Mouse (Mus musculus) adrenal gland, postnatal 14 days (tissue): ENCODE measurements around the gene Mrpl22. TPM values are rescaled to one million over a fixed set of nuclear protein-coding genes. Genes with fewer than 3 reads are reported as not detected.
A peak's percentile ranks its signal among the peaks of the same experiment; 100 is the strongest.
"Not testable (repeated sequence)": the region's sequence is repeated elsewhere in the genome, so short reads cannot be mapped to it uniquely, and the experiment has no call there.

Experiments used
- DNase-seq: peaks from one replicate; pipeline ENCODE4 v3.0.0; 2021; ENCODE audit warnings: mixed read lengths
- long read RNA-seq, 2 experiments: library from polyadenylated mRNA; stranded (forward); transcript quantifications; one replicate each; pipeline ENCODE4 v2.0.0; 2021
- total RNA-seq: library from RNA; stranded (reverse); gene quantifications from 2 replicates; pipeline ENCODE4 v1.2.3, GENCODE M21; 2021

The Mrpl22 gene
- 74.6 and 77.2 TPM in 2 replicates for total RNA-seq
- long read RNA-seq, experiment 1, transcript Mrpl22-201 (7 exons, 722 nt) = major isoform, 56 of 62 reads
- long read RNA-seq, experiment 1, partial matches to known transcripts = 2 of 62 reads
- long read RNA-seq, experiment 1, other reads (novel, unspliced or antisense) = 3 of 62 reads
- long read RNA-seq, experiment 2, transcript Mrpl22-201 (7 exons, 722 nt) = major isoform, 54 of 58 reads
- long read RNA-seq, experiment 2, partial matches to known transcripts = 2 of 58 reads
- long read RNA-seq, experiment 2, other reads (novel, unspliced or antisense) = 2 of 58 reads

DNA sequence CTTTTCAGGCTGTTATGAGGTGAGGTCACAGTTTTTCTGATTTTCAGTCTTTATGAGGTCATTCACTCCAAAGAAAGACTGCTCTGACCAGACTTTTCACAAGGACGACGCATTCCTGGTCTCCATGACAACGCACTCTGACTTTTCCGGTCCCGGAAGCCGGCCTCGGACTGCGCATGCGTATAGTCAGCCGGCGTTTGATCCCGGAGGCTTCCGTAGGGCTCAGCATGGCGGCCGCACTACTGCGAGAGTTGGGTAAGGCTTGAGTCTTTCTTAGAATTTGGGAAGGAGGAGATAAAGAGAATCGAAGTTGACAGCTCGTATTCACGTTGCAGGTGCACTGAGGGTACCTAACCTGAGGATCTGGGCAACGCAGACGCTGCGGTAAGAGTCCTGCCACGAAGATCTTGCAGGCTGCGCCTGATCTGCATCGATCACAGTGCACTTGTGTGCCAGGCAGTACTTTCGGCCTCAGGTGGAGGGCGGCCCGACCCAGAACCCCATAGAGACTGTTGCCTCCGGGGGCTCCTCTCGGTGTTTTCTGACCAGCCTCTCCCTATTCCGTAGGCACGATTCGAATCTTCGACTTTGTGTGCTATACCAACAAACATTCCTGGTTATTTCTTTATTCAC lies at the start of gene Mrpl22:
Gene Mrpl22 (plus strand): TSS at position 203 of the 633 bp plus-strand sequence.
- DNase-seq = peak; percentile 98

DNA sequence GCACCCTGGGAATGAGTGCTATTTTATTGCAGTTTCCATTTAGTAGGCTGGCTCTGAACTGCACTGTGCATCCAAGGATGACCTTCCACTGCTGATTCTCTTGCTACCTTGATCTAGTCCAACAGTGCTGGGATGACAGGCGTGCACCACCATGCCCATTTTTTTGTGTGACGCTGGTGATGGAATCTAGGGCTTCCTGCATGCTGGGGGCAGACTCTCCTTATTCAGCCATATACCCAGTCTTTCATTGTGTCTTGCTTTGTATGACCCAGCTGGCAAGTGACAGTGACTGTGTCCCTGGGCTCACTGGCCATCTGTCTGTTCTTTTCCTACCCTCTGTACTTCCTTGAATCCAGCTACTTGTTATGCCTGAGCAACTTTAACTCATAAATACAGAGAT lies 47.8 kb upstream of the Mrpl22 start:
- DNase-seq = no peak

DNA sequence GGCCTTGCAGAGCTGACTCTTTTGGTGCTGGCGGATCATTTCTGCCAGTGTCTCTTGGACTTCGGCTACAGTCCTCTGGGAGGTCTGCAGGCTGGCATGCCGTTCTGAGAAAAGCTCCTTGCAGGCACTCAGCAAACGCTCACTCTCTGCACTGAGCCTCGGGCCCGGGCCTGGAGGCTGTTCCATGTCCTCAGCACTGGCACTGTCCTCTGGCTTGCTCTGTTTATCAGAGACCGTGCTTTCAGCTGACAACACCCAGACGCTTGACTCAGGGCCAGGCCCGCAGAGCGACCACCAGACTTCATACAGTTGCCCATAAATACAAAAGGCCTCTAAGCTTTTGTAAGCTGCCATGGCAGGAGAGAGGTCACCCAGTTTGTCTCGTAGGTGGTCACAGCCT lies 46.4 kb upstream of the Mrpl22 start:
- DNase-seq = peak; percentile 27

DNA sequence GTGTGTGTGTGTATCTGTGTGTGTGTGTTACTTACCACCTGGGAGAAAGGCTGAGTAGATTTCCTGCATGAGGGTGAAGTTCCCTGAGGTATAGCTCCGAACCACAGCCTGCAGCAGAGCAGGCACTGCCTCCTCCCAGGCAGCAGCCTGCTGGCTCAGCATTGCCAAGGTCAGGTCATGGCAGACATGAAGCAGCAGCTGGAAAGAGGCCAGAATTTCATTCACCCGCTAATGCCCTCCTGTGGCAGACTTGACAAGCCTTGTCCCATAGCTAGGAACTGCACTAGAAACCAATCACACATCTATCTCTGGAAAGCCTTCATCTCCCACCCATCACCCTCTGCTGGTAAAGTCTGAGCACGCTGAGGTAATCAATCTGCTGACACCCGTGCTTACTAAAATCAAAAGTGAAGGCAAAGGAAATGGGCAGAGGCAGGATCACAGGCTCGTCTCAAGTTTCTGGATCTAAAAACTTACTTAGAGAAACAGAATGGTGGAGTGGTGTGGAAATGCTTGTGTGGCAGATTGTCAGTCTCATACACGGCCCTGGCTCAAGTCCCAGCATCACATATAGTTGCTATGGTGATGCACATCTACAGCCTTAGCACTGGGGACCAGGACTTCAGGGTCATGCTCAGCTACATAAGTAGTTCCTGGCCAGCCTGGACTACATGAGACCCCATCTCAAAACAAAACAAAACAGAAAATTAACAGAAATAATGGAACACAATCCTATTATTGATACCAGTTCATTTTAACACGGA lies 44.9 kb upstream of the Mrpl22 start:
- peak; percentile 92 for DNase-seq

DNA sequence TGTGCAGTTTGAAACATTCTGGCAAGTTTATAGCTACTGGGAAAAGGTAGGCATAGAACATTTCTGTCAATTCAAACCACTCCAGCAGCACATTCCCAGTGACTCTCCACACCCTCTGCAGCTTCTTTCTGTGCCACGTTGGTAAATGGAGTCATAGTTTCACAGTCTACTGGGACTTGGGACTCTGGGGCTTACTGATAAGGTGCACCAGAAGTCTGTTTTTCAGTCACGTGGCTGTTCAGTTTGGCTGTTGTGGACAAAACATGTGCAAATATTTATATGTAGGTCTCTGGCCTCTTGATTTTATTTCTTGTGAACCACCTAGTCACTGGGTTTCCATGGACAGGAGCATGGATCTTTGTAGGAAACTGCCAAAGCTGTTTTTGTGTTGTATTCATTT lies 43.9 kb upstream of the Mrpl22 start:
- DNase-seq = no peak

DNA sequence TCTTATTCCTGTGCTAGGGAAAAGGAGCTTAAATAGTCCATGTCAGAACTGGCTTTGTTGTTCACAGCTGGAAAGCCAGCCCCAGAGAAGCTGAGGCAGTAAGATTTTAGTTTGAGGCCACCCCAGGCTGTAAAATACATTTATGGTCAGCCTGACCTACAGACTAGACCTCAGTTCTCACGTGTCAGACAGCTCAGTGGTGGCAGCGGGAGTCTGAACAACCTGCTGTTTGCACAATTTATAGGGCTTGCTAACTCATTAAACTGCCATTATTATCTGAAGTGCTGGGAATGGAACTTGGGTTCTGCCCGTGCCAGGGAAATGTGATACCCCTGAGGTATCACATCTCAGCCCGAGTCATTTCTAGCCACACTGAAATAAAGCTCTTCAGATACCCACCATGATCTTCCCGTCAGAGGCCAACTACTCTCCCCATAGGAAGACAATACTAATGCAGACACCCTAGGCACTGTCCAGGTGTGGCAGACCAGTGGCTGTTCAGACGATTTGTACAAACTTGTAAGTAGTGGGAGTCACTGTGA lies 42.1 kb upstream of the Mrpl22 start:
- no peak for DNase-seq

DNA sequence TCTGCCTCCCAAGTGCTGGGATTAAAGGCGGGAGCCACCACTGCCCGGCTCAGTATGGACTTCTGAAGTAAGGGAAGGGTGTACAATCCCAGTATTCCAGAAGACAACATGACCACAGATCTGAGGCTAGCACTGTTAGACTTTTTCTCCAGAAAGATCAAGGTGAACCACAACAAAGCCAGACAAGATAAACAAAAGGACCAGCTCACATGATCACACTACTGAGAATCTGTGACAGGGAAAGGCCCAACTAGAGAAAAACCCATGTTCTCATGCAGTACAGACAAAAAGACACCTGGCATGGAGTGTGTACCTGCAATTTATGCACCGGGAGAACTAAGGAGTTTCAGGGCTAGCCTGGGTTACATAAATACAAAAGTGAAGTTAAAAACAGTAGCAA lies 39.4 kb upstream of the Mrpl22 start:
- no peak for DNase-seq

DNA sequence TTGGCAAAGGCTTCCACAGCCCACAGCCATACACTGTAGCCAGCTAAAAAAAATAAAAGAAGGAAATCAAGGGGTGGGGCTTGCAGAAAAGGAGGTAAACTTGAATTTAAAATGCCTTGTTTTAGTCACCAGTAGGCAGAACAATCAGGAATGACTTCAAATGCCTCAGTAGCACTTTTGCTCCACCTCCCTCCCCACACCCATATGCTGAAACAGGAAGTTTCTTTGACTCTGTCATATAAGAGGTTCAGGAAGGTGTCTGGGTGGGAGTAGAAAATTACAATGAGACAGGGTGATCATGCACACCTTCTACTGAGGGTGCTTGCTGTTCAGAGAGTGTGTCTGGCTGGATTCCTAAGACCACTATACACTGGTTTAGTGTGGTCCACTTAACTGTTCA lies 36.6 kb upstream of the Mrpl22 start:
- no peak for DNase-seq

DNA sequence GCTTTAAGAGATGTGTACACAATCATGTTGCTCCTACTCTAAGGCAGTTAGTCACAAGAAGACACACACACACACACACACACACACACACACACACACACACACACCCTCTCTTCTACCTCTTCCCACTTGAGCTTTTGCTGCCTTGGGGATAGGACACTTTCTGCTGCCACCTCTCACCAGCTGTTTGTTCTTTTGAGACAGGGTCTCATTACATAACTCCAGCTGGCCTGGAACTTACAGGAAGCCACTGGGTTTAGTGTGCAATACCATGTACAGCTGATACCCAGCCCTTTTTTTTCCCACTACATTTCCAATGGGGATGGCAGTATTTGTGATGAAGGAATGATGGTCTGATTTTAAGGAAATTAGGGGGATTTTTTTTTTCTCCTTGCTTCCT lies 36.2 kb upstream of the Mrpl22 start:
- no peak for DNase-seq

DNA sequence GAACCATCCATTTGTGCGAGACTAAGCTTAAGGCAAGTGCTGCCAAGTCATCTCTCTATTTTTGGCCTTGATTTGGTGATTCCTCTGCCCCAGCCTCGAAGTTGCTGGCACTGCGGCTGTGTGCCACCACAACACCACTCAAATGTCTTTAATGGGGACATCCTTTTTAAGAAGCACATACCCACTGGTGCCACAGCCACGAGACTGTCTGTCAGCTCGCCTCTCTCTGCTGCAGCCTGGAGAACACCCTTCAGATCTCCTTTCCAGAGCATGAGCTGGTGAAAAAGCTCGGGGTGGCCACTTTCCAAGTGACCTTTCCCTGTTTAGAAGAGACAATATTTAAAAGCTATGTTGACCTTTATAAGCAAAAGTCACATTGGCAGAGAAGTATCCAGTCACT lies 34.8 kb upstream of the Mrpl22 start:
- peak; percentile 35 for DNase-seq

DNA sequence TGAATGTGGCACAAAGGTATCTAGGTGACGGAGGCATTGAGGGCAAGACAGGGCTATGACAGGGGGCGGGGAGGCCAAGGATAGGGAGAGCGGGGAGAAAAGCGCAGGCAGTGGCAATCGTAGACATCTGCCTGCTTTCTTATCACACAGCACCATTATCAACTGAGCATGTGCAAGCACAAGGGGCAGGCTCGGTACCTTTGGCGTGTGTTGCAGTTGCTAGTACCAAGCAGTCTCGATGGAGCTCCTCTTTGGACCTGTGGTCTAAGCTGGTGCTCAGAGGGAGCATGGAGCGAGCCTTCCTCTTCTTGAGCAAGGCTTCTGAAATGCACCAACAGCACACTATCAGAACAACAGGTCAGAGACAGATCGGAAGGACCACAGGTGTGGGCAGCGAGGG lies 32.6 kb upstream of the Mrpl22 start:
- DNase-seq = no peak

DNA sequence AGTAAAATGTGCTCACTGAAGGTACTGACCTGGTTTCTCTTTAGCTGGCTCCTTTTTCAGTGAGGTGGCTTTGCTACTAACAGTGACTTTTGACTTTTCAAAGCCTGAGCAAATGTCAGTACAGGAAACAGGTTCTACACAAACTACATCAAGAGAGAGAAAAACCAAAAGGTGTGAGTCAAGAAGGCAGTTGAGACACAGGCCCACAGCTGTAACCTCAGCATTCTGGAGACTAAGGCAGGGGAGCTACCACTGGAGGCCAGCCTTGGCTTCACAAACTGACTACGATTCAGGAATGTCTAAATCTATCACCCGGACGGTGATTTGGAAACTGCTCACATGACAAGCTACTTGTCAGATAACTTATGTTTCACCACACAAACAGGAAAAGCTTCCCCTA lies 32.0 kb upstream of the Mrpl22 start:
- no peak for DNase-seq

DNA sequence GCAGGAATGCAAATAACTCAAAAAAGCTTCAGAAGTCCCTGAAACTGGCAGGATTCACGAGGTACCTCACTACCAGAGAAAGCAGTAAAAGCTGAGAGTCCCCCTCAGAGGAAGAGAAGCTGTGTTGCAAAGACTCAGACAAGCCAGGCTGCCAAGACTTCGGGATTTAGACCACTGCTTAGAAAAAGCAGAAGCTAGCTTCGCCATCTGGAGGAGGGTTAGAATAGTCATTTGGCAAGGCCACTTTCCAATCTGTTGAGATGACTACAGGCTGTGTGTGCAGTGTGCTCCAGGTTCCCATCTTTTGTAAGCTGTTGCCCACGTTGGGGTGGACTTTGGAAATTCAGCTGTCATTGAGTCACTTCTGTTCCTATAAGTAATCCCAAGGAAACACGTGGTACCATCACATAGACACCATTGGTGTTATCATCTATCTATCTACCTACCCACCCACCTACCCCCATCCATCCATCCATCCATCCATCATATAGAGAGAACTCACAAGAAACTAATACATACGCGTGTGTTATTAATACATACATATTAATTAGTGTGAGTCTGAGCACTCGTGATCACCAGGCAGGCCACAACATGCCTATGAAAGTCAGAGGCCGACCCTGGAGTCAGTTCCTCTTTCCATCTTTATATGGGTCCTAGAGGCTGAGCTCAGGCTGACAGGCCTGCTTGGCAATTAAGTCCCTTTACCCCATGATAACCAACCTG lies 27.6 kb upstream of the Mrpl22 start:
- DNase-seq = no peak

DNA sequence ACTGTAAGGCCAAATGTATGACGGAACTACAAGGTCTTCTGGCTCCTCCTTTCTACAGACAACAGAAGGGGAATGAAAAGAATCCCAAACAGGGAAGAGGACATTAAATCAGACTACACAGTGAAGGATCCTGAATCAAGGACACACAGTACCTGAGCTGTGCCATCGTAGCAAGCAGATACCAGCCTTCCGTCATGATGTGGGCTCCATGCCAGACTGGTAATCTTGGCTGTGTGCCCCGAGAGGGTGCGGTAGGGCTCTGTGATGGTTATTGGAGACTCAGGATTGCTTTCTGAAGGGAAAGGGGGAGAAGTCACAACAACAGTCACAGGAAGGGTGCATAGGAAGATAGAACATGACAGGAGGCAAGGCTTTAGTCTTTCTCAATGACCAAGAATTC lies 25.2 kb upstream of the Mrpl22 start:
- peak; percentile 82 for DNase-seq

DNA sequence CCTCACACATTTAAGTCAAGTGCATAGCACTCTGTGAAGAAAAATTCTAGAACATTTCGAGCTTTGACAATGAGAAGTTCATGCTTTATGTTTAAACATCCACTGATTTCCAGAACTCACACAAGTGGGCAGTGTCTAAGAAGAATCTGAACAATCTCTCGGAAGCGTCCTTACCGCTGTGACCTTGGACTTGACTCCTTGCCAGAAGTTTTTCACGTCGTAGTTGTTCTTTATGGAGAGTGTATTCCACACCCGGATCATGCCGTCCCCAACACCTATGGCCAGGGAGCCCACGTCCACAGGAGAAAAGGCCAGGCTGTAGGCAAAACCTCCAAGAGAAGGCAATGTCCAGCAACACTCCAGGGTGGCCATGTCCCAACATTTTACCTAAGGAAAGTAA lies 16.0 kb upstream of the Mrpl22 start:
- no peak for DNase-seq

DNA sequence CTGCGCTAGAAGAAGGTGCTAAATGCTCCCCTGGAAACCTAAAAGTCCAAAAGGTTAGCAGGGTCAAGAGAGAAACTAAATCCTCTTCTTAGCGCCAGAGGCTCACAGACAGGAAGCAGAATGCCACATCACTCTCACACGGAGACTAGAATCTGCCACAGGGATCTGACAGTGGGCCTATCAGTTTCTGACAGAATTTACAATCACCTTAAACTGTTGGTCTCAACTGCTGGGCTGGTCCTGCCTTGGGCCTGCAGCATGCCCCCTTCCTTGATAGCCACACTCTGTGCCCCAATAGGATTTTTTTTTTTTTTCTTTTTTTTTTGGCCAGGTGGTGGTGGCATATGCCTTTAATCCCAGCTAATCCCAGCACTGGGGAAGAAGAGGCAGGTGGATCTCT lies 14.6 kb upstream of the Mrpl22 start:
- DNase-seq = no peak

DNA sequence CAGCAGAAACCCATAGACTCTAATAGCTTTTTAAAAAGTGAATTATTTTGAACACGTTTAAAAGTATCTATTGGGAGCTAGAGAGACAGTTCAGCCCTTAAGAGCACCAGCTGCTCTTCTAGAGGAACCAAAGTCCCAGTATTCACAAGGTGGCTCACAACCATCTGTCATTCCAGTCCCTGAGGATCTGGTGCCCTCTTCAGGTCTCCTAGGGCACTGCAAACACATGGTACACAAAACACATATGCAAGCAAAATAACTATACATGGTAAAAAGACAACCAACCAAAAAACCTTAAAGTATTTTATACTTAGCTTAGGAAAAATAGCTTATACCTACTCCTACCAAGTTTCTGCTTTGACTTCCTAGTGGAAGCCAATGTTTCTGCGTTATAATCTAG lies 6.4 kb upstream of the Mrpl22 start:
- peak; percentile 24 for DNase-seq

DNA sequence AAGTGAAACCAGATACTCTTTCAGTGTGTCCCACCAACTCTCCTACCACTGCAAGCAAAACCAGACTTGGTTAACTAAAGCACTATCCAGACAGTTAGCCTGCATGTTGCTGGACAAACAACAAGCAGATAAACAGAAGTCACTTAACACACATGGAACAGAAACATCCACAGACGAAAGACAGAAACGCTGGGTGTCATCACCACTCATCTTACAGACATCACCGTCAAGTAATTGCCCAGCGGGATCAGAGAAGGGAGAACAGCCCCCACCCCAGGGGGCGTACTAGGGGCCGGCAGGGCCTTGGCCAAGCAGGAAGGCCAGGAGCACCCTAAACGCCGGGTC lies 3.7 kb upstream of the Mrpl22 start:
- no peak for DNase-seq

DNA sequence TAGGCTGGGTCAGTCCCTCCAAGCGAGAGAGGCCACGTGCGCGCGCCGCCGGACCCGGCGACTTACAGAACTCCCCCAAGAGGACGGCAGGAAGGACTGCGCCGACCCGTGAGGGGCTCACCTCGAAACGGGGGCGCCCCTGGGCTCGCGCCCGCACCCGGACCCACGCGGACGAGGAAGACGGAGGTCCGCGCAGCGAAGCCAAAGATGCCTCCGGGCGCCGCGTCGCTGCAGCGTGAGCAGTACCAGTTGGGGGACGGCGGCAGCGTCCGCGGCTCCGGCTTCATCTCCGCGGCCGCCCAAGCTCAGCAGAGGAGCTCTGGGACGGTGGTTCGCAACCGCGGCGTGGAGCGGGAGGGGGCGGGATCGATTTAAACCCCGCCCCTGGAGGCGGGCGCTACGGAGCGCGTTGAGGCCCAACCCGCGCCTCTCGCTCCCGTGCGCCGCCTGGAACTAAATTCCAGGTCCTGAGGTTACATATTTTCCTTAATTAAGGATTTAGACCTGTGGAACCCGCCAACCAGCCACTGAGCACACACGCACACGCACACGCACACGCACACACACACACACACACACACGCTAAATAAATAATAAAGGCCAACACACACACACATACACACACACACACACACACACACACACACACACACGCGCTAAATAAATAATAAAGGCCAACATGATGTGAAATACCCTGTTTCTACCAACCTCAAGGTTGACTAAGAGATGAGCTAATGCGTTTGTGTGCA lies 3.1 kb upstream of the Mrpl22 start, which contains the start of gene Gemin5:
Gene Gemin5 (minus strand): TSS at position 373 of the 749 bp plus-strand sequence.
- DNase-seq = peak; percentile 92

DNA sequence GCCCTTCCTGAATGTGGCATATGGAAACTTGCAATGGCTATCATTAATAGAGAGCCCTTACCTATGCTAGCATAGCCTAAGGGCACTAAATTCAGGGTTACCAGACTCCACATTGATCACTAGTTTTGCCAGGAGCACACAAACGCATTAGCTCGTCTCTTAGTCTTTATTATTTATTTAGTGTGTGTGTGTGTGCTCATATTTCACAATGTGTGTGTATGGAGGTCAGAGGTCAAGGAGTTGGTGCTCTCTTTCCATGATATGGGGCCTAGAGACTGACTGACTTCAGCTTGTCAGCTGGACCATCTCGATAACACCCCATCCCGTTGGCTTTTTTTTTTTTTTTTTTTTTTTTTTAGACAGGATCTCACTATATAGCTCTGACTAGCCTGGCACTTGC lies 1.8 kb upstream of the Mrpl22 start:
- DNase-seq = no peak

DNA sequence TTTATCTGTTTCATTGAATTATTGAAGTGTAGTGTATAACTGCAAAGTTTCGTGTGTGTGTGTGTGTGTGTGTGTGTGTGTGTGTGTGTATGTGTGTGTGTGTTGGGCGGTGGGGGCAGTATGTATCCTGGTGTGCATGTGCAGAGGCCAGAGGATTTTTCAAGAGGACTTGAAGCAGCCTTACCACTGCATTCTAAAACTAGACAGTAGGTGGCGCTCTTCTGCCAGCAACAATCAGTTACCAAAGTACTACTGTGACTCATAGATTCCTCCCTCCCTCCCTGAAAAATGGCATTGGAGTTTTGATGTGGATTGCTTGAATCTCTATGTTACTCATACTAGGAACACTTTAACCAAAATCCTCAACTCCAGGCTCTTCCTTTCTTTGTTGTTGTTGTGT lies 8.1 kb downstream of the Mrpl22 start:
- peak; percentile 81 for DNase-seq

DNA sequence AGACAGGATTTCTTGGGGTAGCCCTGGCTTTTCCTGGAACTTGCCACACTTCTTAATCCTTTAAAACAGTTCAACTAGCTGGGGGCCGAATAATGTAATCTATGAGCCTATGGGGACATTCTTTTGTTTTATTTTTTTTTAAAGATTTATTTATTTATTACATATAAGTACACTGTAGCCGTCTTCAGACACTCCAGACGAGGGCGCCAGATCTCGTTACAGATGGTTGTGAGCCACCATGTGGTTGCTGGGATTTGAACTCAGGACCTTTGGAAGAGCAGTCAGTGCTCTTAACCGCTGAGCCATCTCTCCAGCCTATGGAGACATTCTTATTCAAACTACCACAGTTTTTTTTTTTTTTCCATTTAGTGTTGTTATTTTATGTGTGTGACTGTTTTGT lies 8.5 kb downstream of the Mrpl22 start:
- not testable (repeated sequence) for DNase-seq
